Mouse (Mus musculus): ENCODE results near the gene Clgn. TPM values are rescaled to one million over a fixed set of nuclear protein-coding genes. Genes with fewer than 3 reads are reported as not detected.

Gene Clgn
- total and polyA plus RNA-seq, 3 experiments: 0.04 to 0.06 TPM; not detected in 1

DNA sequence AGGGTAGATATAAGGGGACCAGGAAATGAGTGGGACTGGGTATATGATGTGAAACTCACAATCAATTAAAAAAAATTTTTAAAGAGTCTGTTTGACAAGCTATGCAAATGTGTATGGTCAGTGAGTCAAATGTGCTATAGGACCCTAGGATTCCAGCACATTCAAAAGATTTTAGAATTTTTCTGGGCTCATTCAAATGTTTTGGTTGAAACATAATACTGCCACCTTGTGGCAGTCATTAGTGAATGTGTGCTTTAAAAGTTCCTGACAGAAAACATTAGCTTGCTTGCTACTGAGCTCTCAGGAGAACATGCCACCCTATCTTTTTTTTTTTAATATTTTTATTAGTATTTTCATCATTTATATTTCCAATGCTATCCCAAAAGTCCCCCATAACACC lies 47.0 kb upstream of the Clgn start:
- Histone ChIP-seq H3K27me3 (ENCODE audit: control insufficient read depth in 1 of 2, insufficient read depth in 2 of 2, low read length in 2 of 2) (no peaks in the 10 kb centered on the region; a peak in 1 of 4 replicates), H3K9ac (ENCODE audit: control insufficient read depth, low read depth, low read length, poor library complexity, severe bottlenecking) (no peak overlapping the region), H3K27ac (ENCODE audit: control insufficient read depth, low read depth, low read length) (no peak overlapping the region), H3K4me1 (ENCODE audit: control insufficient read depth in 1 of 2, insufficient read depth in 2 of 2, low read length in 2 of 2) (no peaks in the 10 kb centered on the region), H3K9me3 (replicated peaks; ENCODE audit: insufficient read depth, low read length) (no peaks in the 10 kb centered on the region), H3K79me2 (ENCODE audit: control insufficient read depth, insufficient read depth, low read length, poor library complexity) (no peaks in the 10 kb centered on the region), H3K36me3 (ENCODE audit: control insufficient read depth in 1 of 2, insufficient read depth in 2 of 2, low read length in 2 of 2) (no peaks in the 10 kb centered on the region), H3K4me3 (ENCODE audit: control insufficient read depth in 1 of 2, insufficient read depth in 1 of 2, low read depth in 2 of 2, low read length in 2 of 2) (no peak overlapping the region)
- TF ChIP-seq MAZ (IDR thresholded peaks at IDR 0.05; ENCODE audit: low read depth, low read length): no peak
- peak; percentile 26; the same call in 1 of the 2 replicates for TF ChIP-seq ZC3H11A (IDR thresholded peaks at IDR 0.05; ENCODE audit: low read depth, low read length)
- TF ChIP-seq ZNF384 (IDR thresholded peaks at IDR 0.05; ENCODE audit: low read depth, low read length): no peak
- no peak for TF ChIP-seq MXI1 (IDR thresholded peaks at IDR 0.05; ENCODE audit: low read depth, low read length)
- TF ChIP-seq RAD21 (IDR thresholded peaks at IDR 0.05; ENCODE audit: low read depth, low read length): peak; percentile 53
- peak; percentile 67 for TF ChIP-seq SMC3 (IDR thresholded peaks at IDR 0.05; ENCODE audit: low read depth, low read length)
- TF ChIP-seq CTCF (IDR thresholded peaks at IDR 0.05 in 2 of 3, conservative IDR thresholded peaks at IDR 0.05 in 1 of 3; ENCODE audit: control insufficient read depth in 1 of 3, insufficient read depth in 1 of 3, low read depth in 2 of 3, low read length in 3 of 3, poor library complexity in 1 of 3, severe bottlenecking in 1 of 3): peak; percentile 7 to 63 (median 14); a peak in 2 of 6 replicates
- no peak for TF ChIP-seq JUND (IDR thresholded peaks at IDR 0.05; ENCODE audit: low read depth, low read length)
- DNase-seq (ENCODE audit: low read depth, low spot score): peak; percentile 30

- H3K4me3 ChIP-seq (ENCODE audit: control insufficient read depth in 1 of 2, insufficient read depth in 1 of 2, low read depth in 2 of 2, low read length in 2 of 2): no peak within 1 kb of the TSS
Observed at GRCm38 (mm10) chr8:83348263-83348662, 41.4 kb upstream of the Clgn start, which contains the start of gene Mgat4d. Mgat4d (plus strand) TSS chr8:83348471.

DNA sequence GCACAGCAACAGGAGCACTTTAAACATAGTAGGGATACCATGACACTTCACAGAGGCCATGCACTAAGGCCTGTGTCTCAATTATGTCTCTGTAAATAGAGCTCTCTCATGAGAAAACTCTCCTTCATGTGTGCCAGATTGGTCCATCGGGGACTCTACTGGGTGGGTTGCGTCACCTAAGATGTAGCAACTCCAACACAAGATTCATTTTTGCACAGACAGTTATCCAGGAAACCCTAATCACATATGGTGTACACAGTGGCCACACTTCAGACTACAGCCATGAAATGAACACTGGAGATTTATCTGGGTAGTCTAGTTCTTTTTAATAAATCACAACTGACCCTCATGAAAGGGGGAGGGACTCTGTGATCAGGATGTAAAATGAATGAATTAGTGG lies 38.4 kb upstream of the Clgn start:
- Histone ChIP-seq H3K27ac (ENCODE audit: control insufficient read depth, low read depth, low read length) (no peak overlapping the region), H3K36me3 (ENCODE audit: control insufficient read depth in 1 of 2, insufficient read depth in 2 of 2, low read length in 2 of 2) (no peaks in the 10 kb centered on the region), H3K9ac (ENCODE audit: control insufficient read depth, low read depth, low read length, poor library complexity, severe bottlenecking) (no peak overlapping the region), H3K79me2 (ENCODE audit: control insufficient read depth, insufficient read depth, low read length, poor library complexity) (no peaks in the 10 kb centered on the region), H3K4me3 (ENCODE audit: control insufficient read depth in 1 of 2, insufficient read depth in 1 of 2, low read depth in 2 of 2, low read length in 2 of 2) (no peak overlapping the region), H3K4me1 (ENCODE audit: control insufficient read depth in 1 of 2, insufficient read depth in 2 of 2, low read length in 2 of 2) (no peaks in the 10 kb centered on the region), H3K9me3 (replicated peaks; ENCODE audit: insufficient read depth, low read length) (no peaks in the 10 kb centered on the region), H3K27me3 (ENCODE audit: control insufficient read depth in 1 of 2, insufficient read depth in 2 of 2, low read length in 2 of 2) (peaks cover 0 to 2% of the 10 kb centered on the region in 2 experiments; a peak in 2 of 4 replicates)
- DNase-seq (ENCODE audit: low read depth, low spot score): no peak
- TF ChIP-seq MAZ (IDR thresholded peaks at IDR 0.05; ENCODE audit: low read depth, low read length) (no peak), MYC (IDR thresholded peaks at IDR 0.05; ENCODE audit: low read depth, low read length) (no peak), UBTF (IDR thresholded peaks at IDR 0.05; ENCODE audit: borderline replicate concordance, insufficient read depth, low read depth, low read length) (no peak), EP300 (IDR thresholded peaks at IDR 0.05; ENCODE audit: low read depth in 1 of 2, low read length in 2 of 2) (no peak), CTCF (IDR thresholded peaks at IDR 0.05 in 2 of 3, conservative IDR thresholded peaks at IDR 0.05 in 1 of 3; ENCODE audit: control insufficient read depth in 1 of 3, insufficient read depth in 1 of 3, low read depth in 2 of 3, low read length in 3 of 3, poor library complexity in 1 of 3, severe bottlenecking in 1 of 3) (no peak), TCF12 (IDR thresholded peaks at IDR 0.05; ENCODE audit: low read depth, low read length) (no peak), BHLHE40 (IDR thresholded peaks at IDR 0.05; ENCODE audit: borderline replicate concordance, low read depth, low read length) (no peak), ELF1 (IDR thresholded peaks at IDR 0.05; ENCODE audit: low read depth, low read length) (no peak), HCFC1 (IDR thresholded peaks at IDR 0.05; ENCODE audit: low read depth, low read length) (no peak), MYB (IDR thresholded peaks at IDR 0.05; ENCODE audit: low read depth, low read length) (no peak), ZNF384 (IDR thresholded peaks at IDR 0.05; ENCODE audit: low read depth, low read length) (no peak), POLR2AphosphoS5 (IDR thresholded peaks at IDR 0.05; ENCODE audit: borderline replicate concordance, low read depth, low read length) (no peak), SMC3 (IDR thresholded peaks at IDR 0.05; ENCODE audit: low read depth, low read length) (no peak), SIN3A (IDR thresholded peaks at IDR 0.05; ENCODE audit: low read length) (no peak), NRF1 (IDR thresholded peaks at IDR 0.05; ENCODE audit: insufficient read depth, low read depth, low read length, poor library complexity, severe bottlenecking) (no peak), GABPA (IDR thresholded peaks at IDR 0.05; ENCODE audit: low read depth, low read length) (no peak), MAFK (IDR thresholded peaks at IDR 0.05; ENCODE audit: borderline replicate concordance, low read depth, low read length) (no peak), USF2 (IDR thresholded peaks at IDR 0.05; ENCODE audit: borderline replicate concordance in 1 of 2, insufficient read depth in 1 of 2, low read depth in 1 of 2, low read length in 2 of 2) (no peak), JUND (IDR thresholded peaks at IDR 0.05; ENCODE audit: low read depth, low read length) (no peak)

More at GRCm38 (mm10) chr8:83348263-83348662, 41.4 kb upstream of the Clgn start, which contains the start of gene Mgat4d:
- H3K36me3 ChIP-seq (ENCODE audit: control insufficient read depth in 1 of 2, insufficient read depth in 2 of 2, low read length in 2 of 2): no peaks in the 10 kb centered on the region
- H3K79me2 ChIP-seq (ENCODE audit: control insufficient read depth, insufficient read depth, low read length, poor library complexity): no peaks in the 10 kb centered on the region
- H3K27me3 ChIP-seq (ENCODE audit: control insufficient read depth in 1 of 2, insufficient read depth in 2 of 2, low read length in 2 of 2): peaks cover 0 to 2% of the 10 kb centered on the region in 2 experiments; a peak in 2 of 4 replicates
- H3K27ac ChIP-seq (ENCODE audit: control insufficient read depth, low read depth, low read length): no peak within 1 kb of the TSS
- H3K9ac ChIP-seq (ENCODE audit: control insufficient read depth, low read depth, low read length, poor library complexity, severe bottlenecking): no peak within 1 kb of the TSS
- H3K4me1 ChIP-seq (ENCODE audit: control insufficient read depth in 1 of 2, insufficient read depth in 2 of 2, low read length in 2 of 2): no peaks in the 10 kb centered on the region
- DNase-seq (ENCODE audit: low read depth, low spot score): no peak
- H3K9me3 ChIP-seq (replicated peaks; ENCODE audit: insufficient read depth, low read length): no peaks in the 10 kb centered on the region
- TF ChIP-seq MAFK (IDR thresholded peaks at IDR 0.05; ENCODE audit: borderline replicate concordance, low read depth, low read length) (no peak), MAX (IDR thresholded peaks at IDR 0.05; ENCODE audit: low read length) (no peak), ZNF384 (IDR thresholded peaks at IDR 0.05; ENCODE audit: low read depth, low read length) (no peak), USF2 (IDR thresholded peaks at IDR 0.05; ENCODE audit: borderline replicate concordance in 1 of 2, insufficient read depth in 1 of 2, low read depth in 1 of 2, low read length in 2 of 2) (no peak), MYB (IDR thresholded peaks at IDR 0.05; ENCODE audit: low read depth, low read length) (no peak)

Data from MEL (cell line).